Mouse (Mus musculus) adipose tissue, adult 10 weeks (tissue): ENCODE measurements around the gene Dmrtc1c2. TPM values are rescaled to one million over a fixed set of nuclear protein-coding genes. Genes with fewer than 3 reads are reported as not detected.

Experiments used
- polyA plus RNA-seq: library from polyadenylated mRNA; stranded (reverse); fragments of 350-450 nt; fragmentation: Illumina TruSeq; extraction: RNeasy Lipid Tissue Mini Kit (QIAGEN cat#74804); gene quantifications from one replicate; pipeline ENCODE4 v1.2.3, GENCODE M21; 2014; ENCODE audit warnings: low read depth, low replicate concordance

The Dmrtc1c2 gene
- polyA plus RNA-seq: not detected

GRCm38 (mm10) chrX:102854516-102854915, at the start of gene Dmrtc1c2:
TSS of gene Dmrtc1c2 (minus strand) at chrX:102854616.

GRCm38 (mm10) chrX:102867871-102868270, 13.5 kb upstream of the Dmrtc1c2 start, which contains the start of gene 1700031F05Rik:
TSS of gene 1700031F05Rik (minus strand) at chrX:102867971.

DNA sequence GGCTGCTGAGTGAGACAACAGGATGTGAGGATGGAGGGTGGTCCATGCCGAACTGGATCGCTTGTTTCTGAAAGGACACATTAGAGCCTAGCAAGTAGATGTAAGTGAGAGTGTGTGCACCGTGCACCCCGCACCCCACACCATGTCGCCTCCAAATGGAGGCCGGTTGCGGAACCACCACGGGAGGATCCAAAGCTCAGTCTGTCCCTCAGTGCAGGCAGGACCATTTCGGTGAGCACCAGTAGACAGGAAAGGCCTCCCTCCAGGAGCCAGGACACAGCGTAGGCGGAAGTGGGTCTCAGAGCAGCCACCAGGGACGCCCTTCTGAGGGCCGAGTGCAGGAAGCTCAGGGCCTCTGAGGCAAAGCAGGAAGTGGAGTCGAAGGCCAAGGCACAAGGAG, 51.8 kb downstream of the Dmrtc1c2 start, which contains the start of gene Dmrtc1c1:
Gene Dmrtc1c1 (plus strand): TSS at position 301 of the 400 bp plus-strand sequence.

Other genes with a start within 250 kb of the Dmrtc1c2 start
- 10.2 TPM for gene Phka1, start 210.4 kb downstream of the Dmrtc1c2 start, polyA plus RNA-seq
- gene Gm3880, start 167.6 kb downstream of the Dmrtc1c2 start, polyA plus RNA-seq: not detected
- 1.5 TPM for gene Gm9112, start 147.0 kb downstream of the Dmrtc1c2 start, polyA plus RNA-seq
- 0.52 TPM for gene Dmrtc1b, start 146.8 kb downstream of the Dmrtc1c2 start, polyA plus RNA-seq
- gene Dmrtc1c1, start 51.7 kb downstream of the Dmrtc1c2 start, polyA plus RNA-seq: not detected
- not detected for gene 1700031F05Rik, start 13.4 kb upstream of the Dmrtc1c2 start, polyA plus RNA-seq
- gene Dmrtc1a, start 54.1 kb upstream of the Dmrtc1c2 start, polyA plus RNA-seq: 27.1 TPM
- gene 1700011M02Rik, start 54.3 kb upstream of the Dmrtc1c2 start, polyA plus RNA-seq: not detected
- 16.2 TPM for gene 1700018G05Rik, start 73.8 kb upstream of the Dmrtc1c2 start, polyA plus RNA-seq